Mouse (Mus musculus) B cell, adult 2 months (primary cell): ENCODE measurements around the gene Znrf1.

Source experiments
- DNase-seq, 2 experiments: peaks; one replicate each; pipeline ENCODE4 v3.0.0; 2022

Znrf1 gene

DNA sequence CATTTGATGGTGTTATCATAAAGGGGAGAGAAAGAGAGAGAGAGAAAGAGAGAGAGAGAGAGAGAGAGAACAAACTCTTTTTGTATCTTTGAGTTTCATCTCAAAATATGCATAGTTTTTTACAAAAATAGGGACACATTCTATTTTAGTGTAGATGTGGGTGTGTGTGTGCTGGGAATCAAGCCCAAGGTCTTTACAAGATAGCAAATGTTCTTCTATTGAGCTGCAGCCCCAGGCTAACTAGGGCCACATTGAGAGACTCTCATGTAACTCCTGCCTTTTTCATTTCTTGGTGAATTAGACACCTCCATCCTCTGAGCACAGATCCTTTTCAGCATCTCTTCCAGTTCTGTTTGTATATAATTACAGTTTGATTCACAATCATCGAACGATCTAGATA is 105.2 kb downstream of the Znrf1 start:
- no peak for DNase-seq

DNA sequence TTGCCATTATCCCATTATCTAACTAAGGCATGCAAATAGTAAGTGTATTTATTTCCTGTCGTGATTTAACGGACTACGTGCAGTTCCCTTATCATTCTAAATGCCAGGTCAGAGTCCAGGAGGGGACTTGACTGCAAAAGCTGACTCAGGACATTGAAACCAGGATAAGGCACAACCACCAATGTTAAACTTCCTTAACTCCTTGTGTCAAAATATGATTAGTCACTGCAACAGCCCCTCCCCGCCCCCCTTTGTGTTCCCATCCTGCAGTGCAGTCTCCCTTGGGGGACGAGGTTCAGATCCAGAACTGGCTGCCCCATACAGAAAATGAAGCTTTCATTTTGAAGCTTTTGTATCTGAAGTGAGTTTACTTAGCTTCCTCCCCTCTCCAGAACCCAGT is 106.6 kb downstream of the Znrf1 start:
- DNase-seq = peak; percentile 20 to 30

DNA sequence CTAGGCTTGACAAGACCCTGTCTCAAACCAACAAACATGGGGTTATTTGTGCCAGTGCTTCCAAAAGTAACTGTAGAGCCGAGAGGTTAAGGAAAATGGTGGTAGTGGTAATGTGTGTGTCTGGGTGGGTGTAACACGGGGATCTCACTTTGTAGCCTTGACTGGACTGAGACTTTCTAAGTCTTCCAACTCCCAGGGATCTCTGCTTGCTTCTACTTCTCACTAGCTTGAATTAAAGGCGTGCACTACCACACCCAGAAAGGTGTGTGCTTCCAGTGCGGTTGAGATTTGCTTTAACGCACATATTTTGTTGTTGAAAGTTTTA is 107.0 kb downstream of the Znrf1 start:
- DNase-seq = no peak

DNA sequence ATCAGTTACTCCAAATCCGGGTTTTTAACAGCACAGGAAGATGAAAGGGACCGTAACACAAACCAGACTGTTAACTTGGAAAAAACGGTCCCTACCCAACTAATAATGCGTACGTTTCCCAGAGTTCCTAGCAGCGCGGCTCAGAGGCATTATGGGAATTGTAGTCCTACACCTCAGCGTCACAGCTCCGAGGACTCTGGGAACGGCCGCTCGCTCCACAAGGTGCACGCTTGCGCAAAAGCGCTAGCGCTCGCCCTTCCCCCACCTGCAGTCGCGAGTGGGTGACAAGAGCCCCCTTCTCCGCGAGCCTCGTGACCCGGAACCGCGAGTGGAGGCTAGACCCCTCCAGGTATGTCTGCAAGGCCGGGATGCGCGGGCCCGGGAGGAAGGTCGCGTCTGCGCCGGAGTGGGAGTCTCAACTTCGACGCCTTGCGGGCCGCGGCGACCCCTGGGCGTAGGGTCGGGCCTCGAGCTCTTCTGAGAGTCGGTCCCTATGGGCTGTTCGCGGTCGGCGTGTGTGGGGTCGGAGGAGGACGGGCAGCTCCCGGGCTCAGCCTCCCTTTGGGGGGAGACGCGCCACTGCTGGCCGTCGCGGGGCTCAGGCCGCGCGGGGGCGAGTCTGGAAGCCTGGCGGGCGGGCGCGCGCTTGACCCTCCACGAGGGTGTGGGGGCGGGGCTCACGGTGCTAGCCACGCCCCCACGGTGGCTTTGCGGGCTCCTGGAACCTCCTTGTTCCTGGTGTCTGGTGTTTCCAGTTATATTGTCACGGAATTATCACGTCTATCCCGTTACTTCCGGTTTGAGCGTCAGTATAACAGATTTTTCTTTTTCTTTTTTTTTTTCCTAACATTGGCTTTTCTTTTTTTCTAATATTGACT is 107.6 kb downstream of the Znrf1 start, which contains the start of gene Zfp1:
Gene Zfp1 (plus strand): TSS at position 138 of the 878 bp plus-strand sequence.
- DNase-seq = peak; percentile 92

DNA sequence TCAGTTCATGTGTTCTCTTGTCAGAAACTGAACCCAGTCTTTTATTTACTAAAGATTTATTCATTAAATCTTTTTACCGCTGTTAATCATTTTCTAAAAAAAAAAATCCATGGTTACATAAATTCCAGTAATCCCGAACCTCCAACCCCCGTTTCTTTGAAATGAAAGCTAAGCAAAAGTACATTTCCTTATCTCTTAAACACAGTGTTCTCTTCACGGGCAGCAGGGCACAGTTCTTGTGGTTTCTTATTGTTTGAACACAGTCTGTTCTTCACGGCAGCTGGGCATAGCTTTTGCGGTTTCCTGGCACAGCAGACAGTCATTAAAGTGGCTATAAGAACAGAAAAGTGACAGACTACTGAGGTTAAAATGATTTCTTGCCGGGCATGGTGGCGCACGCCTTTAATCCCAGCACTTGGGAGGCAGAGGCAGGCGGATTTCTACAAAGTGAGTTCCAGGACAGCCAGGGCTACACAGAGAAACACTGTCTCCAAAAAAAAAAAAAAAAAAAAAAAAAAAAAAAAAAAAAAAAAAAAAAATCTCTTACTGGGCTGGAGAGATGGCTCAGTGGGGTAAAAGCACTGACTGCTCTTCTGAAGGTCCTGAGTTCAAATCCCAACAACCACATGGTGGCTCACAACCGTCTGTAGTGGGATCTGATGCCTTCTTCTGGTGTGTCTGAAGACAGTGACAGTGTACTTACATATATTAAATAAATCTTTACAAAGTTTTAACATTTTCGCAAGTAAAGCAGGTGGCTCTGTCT is 108.6 kb downstream of the Znrf1 start:
- peak; percentile 74 to 77 for DNase-seq

DNA sequence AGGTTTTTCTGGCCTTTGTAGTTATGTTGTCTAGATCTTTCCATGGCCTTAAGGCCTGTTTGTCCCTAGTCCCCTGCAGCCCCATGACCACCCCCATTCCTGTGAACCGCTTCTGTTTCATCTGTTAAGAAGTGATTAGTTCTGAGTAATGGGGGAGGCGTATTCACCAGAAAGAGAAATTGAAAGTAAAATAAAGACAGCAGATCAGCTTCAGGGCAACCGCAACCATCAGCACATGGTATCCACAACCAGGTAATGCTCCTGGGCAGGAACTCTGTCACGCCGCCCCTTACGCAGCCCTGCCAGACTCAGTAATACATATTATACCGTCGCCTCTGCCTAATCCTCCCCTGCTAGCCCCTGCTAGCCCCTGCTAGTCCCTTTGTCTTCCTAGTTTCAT is 109.8 kb downstream of the Znrf1 start:
- DNase-seq = peak; percentile 23 to 27

DNA sequence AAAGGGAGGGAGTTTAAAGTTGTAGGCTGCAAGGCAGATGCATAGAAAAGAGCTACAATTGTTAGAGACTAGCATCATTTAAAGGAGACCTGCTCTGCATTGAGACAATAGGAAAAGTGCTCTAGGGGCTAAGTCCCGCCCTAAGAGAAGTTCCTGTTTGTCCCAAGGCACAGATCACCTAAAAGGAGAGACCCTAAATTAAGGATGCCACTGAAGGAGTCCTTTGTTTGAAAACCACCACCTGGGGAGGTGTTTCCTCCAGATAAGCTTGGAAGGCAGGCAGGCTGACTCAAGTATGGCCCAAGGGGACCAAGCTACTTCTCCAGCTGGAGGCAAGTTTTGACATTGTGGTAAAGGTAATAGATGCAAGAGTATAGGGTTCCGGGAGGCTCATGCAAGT is 112.9 kb downstream of the Znrf1 start:
- DNase-seq = no peak

DNA sequence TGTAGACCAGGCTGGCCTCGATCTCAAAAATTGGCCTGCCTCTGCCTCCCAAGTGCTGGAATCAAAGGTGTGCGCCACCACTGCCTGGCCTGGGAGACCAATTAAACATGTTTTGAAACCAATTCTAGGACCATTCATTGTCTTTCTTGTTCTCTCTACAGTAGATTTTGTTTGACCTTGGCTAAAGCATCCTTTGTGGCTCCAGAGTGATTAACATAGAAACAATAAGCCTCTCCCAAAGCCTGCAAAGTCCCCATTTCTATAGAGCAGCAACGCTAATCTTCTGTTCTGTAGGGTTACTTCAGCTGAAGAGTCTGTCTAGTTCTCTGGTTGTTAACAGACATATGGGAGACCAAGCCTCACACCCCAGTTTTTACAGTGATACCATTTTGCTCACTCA is 114.8 kb downstream of the Znrf1 start:
- DNase-seq = no peak

DNA sequence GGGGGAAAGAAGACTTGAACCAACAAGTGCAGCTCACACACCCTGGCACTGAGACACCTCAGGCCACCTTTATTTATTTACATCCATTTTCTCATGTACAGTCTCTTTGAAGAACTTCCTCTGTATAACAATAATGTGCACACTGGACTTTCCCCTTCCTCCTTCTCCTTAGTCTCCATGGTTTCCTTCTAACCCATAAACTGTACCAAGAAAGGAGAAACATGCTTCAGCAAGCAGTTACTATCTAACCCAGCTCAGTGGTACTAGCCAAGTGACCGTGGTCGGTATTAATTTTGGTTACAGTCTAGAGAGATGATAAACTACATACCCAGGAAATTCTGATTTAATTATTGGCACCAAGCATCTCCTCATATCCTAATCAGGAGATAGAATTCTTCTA is 117.6 kb downstream of the Znrf1 start:
- DNase-seq = no peak

DNA sequence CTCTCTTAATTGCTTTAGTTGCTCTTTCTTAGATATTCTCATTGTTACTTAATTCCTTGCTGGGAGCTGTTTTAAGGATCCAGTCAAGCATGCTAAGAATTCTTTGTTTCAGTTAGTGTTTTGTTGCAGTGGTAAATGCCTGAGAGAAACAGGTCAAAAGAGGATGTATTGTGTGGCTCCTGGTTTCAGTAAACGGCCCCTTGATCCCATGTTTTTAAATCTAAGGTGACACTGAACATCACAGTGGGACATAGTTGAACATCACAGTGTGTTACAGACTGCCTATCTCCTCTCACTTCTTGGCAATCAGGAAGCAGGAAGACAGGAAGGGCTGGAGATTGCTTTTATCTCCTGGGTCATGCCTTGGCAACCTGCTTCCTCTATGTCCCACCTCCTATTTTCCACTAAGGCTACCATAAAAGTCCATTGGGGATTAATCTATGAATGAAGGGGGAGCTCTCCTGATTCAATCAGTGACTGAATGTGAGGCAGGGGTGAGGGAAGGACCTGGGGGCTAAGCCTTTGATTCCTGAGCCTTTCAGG is 121.5 kb downstream of the Znrf1 start:
- DNase-seq = no peak

DNA sequence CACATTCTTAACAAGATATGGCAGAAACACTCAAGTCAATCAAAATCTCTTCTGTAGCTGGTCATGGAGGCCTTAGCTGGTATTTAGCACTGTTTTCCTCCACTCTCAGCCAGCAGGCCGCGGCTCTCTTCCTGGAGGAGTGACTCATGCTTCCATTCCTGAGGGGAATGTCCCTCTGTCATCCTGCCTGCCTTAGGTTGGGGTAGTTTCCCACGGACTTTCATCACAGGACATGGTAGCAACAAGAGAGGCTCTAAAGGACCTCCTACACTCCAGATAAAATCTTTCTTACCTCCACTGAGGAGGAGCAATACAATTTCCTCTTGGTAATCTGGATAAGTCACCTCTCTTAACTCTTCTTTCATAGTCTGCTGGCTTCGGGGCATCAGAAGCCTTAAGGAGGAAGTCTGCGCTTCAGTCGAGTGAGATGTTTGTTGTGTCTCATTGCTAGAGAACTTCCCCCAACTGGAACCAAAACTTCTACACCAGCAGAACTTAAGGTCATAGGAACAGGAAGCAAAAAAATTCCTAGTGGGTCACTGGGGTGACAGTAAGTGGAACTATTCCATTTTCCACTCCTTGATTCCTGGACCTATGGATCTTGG is 123.0 kb downstream of the Znrf1 start:
- no peak for DNase-seq

DNA sequence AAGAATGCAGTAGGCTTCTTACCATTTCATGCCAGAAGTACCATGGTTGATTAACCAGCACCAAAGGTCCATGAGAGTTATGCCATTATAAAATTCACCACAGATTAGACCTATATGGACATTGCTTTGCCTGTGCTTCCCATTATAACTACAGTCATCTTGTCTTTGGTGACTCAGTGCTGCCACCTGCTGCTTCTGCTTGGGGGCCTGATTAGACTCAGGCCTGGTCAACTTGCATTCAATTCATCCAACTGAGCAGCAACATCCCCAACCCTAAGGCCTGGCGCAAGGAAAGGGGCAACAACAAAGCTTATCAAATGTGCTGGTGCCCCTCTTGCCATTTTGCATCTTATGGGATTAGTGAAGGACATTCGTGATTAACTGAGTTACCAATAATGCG is 126.6 kb downstream of the Znrf1 start:
- DNase-seq = peak; percentile 80 to 82

DNA sequence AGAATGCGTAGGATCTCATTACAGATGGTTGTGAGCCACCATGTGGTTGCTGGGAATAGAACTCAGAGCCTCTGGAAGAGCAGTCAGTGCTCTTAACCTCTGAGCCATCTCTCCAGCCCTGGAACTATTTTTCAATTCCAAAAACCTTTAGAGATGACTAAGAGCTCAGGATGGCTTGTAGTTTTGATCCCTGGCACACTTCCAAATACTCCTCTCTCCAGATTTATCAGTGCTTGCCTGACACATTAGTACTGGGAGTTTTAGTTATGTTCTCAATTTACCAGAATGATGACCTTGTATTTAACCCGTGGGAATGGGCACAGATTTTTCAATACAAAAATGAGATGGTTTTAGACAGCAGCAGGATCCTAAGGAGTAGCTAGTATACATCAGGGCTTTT is 130.9 kb downstream of the Znrf1 start:
- no peak for DNase-seq
